Mouse (Mus musculus) bone marrow macrophage, adult 2 months (primary cell): ENCODE results near the gene Dst.

Experiments used
- CTCF ChIP-seq: IDR thresholded peaks from 2 replicates; pipeline ENCODE4 v1.5.1; 2012; ENCODE audit warnings: low read depth, mild to moderate bottlenecking, low read length, moderate library complexity
- POLR2A ChIP-seq: IDR thresholded peaks from 2 replicates; pipeline ENCODE4 v1.6.1; 2012; ENCODE audit warnings: mild to moderate bottlenecking, low read depth, low read length, borderline replicate concordance

GRCm38 (mm10) chr1:33975333-33975732 lies 67.3 kb downstream of the Dst start:
- no peak for TF ChIP-seq CTCF
- TF ChIP-seq POLR2A, result no peak
